Mouse (Mus musculus) forebrain, embryonic 16.5 days (tissue): ENCODE results near the gene Fopnl. TPM values are rescaled to one million over a fixed set of nuclear protein-coding genes. Genes with fewer than 3 reads are reported as not detected.

ENCODE experiments used
- ATAC-seq: fragments of 200-750 bp; cut with Nextera tagmentation; 2 replicates; pipeline ENCODE4 v1.8.0; 2017; ENCODE audit warnings: mild to moderate bottlenecking, moderate library complexity
- H3K27ac ChIP-seq: fragments of 300-500 bp; sonication (generic); 2 replicates; pipeline ENCODE4 v1.5.1; 2014; ENCODE audit warnings: low read length, control low read depth
- H3K27me3 ChIP-seq: fragments of 300-500 bp; sonication (generic); replicated peaks from 2 replicates; pipeline ENCODE4 v1.6.1; 2014; ENCODE audit warnings: low read length; ENCODE audit not compliant: control insufficient read depth, insufficient read depth
- H3K36me3 ChIP-seq: fragments of 300-500 bp; sonication (generic); 2 replicates; pipeline ENCODE4 v1.6.1; 2014; ENCODE audit not compliant: control insufficient read depth, insufficient read depth
- H3K4me1 ChIP-seq: fragments of 300-500 bp; sonication (generic); replicated peaks from 2 replicates; pipeline ENCODE4 v1.6.1; 2014; ENCODE audit warnings: low read length; ENCODE audit not compliant: control insufficient read depth, insufficient read depth
- H3K4me2 ChIP-seq: fragments of 300-500 bp; sonication (generic); 2 replicates; pipeline ENCODE4 v1.6.1; 2014; ENCODE audit warnings: mild to moderate bottlenecking, low read length, control low read depth
- H3K4me3 ChIP-seq: fragments of 300-500 bp; sonication (generic); replicated peaks from 2 replicates; pipeline ENCODE4 v1.5.1; 2014; ENCODE audit warnings: mild to moderate bottlenecking, low read length, control low read depth
- H3K9ac ChIP-seq: fragments of 300-500 bp; sonication (generic); replicated peaks from 2 replicates; pipeline ENCODE4 v1.6.1; 2014; ENCODE audit warnings: low read depth, low read length, control low read depth
- H3K9me3 ChIP-seq: fragments of 300-500 bp; sonication (generic); 2 replicates; pipeline ENCODE4 v1.6.1; 2016; ENCODE audit warnings: low read length; ENCODE audit not compliant: control insufficient read depth
- WGBS: fragments of 180-500 bp; shearing (Covaris S2); extraction: QIAGEN DNeasy Blood & Tissue Kit; methylation state at CpG from one replicate; pipeline ENCODE4 v1.1.7; 2014; 5-methylcytosine and 5-hydroxymethylcytosine counted together
- polyA plus RNA-seq: library from polyadenylated mRNA; unstranded; fragments of >200 nt; fragmentation: Nextera tagmentation; extraction: Ambion mirVana; gene quantifications from 2 replicates; pipeline ENCODE4 v1.2.1, GENCODE M21; 2015

The Fopnl gene
- polyA plus RNA-seq, 1 experiment from 2014 or later = 213 TPM

GRCm38 (mm10) chr16:14297746-14298145, 19.5 kb downstream of the Fopnl start:
- Histone ChIP-seq H3K27ac (no peak overlapping the region), H3K4me2 (no peak overlapping the region), H3K9ac (no peak overlapping the region), H3K4me1 (no peaks in the 10 kb centered on the region), H3K4me3 (no peak overlapping the region), H3K9me3 (no peaks in the 10 kb centered on the region), H3K36me3 (peaks cover 10% of the 10 kb centered on the region), H3K27me3 (no peaks in the 10 kb centered on the region)
- WGBS = 98% methylated on average over 4 of the region's 4 CpGs
- no peak for ATAC-seq

- WGBS = 63% methylated on average over 3 of the region's 3 CpGs
- Histone ChIP-seq H3K27me3 (no peaks in the 10 kb centered on the region), H3K36me3 (peaks cover 10% of the 10 kb centered on the region), H3K9me3 (no peaks in the 10 kb centered on the region), H3K27ac (0 out of 2 replicates have a peak overlapping the region, but pooled peaks have one; percentile 6), H3K4me2 (no peak overlapping the region), H3K9ac (no peak overlapping the region), H3K4me1 (peaks cover 4% of the 10 kb centered on the region), H3K4me3 (no peak overlapping the region)
- ATAC-seq = peak; percentile 34; the same call in 1 of the 2 replicates
Observed at GRCm38 (mm10) chr16:14297137-14297536, 20.1 kb downstream of the Fopnl start.

GRCm38 (mm10) chr16:14296544-14297124, 20.6 kb downstream of the Fopnl start:
- WGBS = 75% methylated on average over 2 of the region's 2 CpGs
- Histone ChIP-seq H3K4me3 (no peak overlapping the region), H3K4me1 (peaks cover 8% of the 10 kb centered on the region), H3K4me2 (no peak overlapping the region), H3K27me3 (no peaks in the 10 kb centered on the region), H3K9ac (no peak overlapping the region), H3K27ac (no peak overlapping the region), H3K9me3 (no peaks in the 10 kb centered on the region), H3K36me3 (peaks cover 10% of the 10 kb centered on the region)
- ATAC-seq = no peak; the same call in 1 of the 2 replicates

- WGBS = 83% methylated on average over 2 of the region's 2 CpGs
- ATAC-seq = no peak
Observed at GRCm38 (mm10) chr16:14295291-14295690, 21.9 kb downstream of the Fopnl start.

GRCm38 (mm10) chr16:14292205-14293199, 24.7 kb downstream of the Fopnl start:
- H3K9ac ChIP-seq = peak overlapping the region; percentile 39
- no peaks in the 10 kb centered on the region for H3K27me3 ChIP-seq
- no peaks in the 10 kb centered on the region for H3K9me3 ChIP-seq
- H3K4me2 ChIP-seq = peak overlapping the region; percentile 57
- H3K4me3 ChIP-seq = peak overlapping the region; percentile 33
- no peaks in the 10 kb centered on the region for H3K36me3 ChIP-seq
- no peak overlapping the region for H3K27ac ChIP-seq
- peaks cover 13% of the 10 kb centered on the region for H3K4me1 ChIP-seq
- ATAC-seq = peak; percentile 38
- WGBS = 12% methylated on average over 31 of the region's 31 CpGs

More at GRCm38 (mm10) chr16:14295291-14295690, 21.9 kb downstream of the Fopnl start:
- Histone ChIP-seq H3K27ac (no peak overlapping the region), H3K4me3 (no peak overlapping the region), H3K4me2 (no peak overlapping the region), H3K4me1 (peaks cover 13% of the 10 kb centered on the region), H3K9me3 (no peaks in the 10 kb centered on the region), H3K36me3 (peaks cover 7% of the 10 kb centered on the region), H3K9ac (no peak overlapping the region), H3K27me3 (no peaks in the 10 kb centered on the region)

GRCm38 (mm10) chr16:14291223-14291622, 26.0 kb downstream of the Fopnl start, which contains the start of gene Myh11:
Gene Myh11, minus strand, starts transcription at chr16:14291372.
- Histone ChIP-seq H3K4me3 (peak within 1 kb of the TSS; percentile 33), H3K27ac (no peak within 1 kb of the TSS), H3K27me3 (no peaks in the 10 kb centered on the region), H3K4me2 (peak within 1 kb of the TSS; percentile 57), H3K9ac (peak within 1 kb of the TSS; percentile 39), H3K36me3 (no peaks in the 10 kb centered on the region), H3K9me3 (no peaks in the 10 kb centered on the region), H3K4me1 (peaks cover 13% of the 10 kb centered on the region)
- ATAC-seq = 0 out of 2 replicates have a peak, but pooled peaks have one; percentile 26
- 3% methylated on average over 16 of the region's 16 CpGs for WGBS

GRCm38 (mm10) chr16:14272374-14272965, 44.7 kb downstream of the Fopnl start:
- no peaks in the 10 kb centered on the region for H3K9me3 ChIP-seq

GRCm38 (mm10) chr16:14265203-14265920, 51.8 kb downstream of the Fopnl start:
- H3K27me3 ChIP-seq = no peaks in the 10 kb centered on the region
- no peaks in the 10 kb centered on the region for H3K9me3 ChIP-seq
- peak; percentile 70 for ATAC-seq

More at GRCm38 (mm10) chr16:14272374-14272965, 44.7 kb downstream of the Fopnl start:
- no peak overlapping the region for H3K4me3 ChIP-seq
- H3K9ac ChIP-seq = no peak overlapping the region
- no peaks in the 10 kb centered on the region for H3K27me3 ChIP-seq
- ATAC-seq = no peak
- no peaks in the 10 kb centered on the region for H3K36me3 ChIP-seq
- no peaks in the 10 kb centered on the region for H3K4me1 ChIP-seq
- no peak overlapping the region for H3K4me2 ChIP-seq
- H3K27ac ChIP-seq = no peak overlapping the region
- WGBS = 72% methylated on average over 4 of the region's 4 CpGs

More at GRCm38 (mm10) chr16:14265203-14265920, 51.8 kb downstream of the Fopnl start:
- H3K27ac ChIP-seq = no peak overlapping the region
- WGBS = 31% methylated on average over 4 of the region's 4 CpGs
- no peaks in the 10 kb centered on the region for H3K4me1 ChIP-seq
- H3K4me3 ChIP-seq = no peak overlapping the region
- H3K4me2 ChIP-seq = no peak overlapping the region
- H3K9ac ChIP-seq = no peak overlapping the region
- H3K36me3 ChIP-seq = no peaks in the 10 kb centered on the region
